Mouse (Mus musculus) midbrain, embryonic 14.5 days (tissue): Measurements from ENCODE around the gene B3gnt2. TPM values are rescaled to one million over a fixed set of nuclear protein-coding genes. Genes with fewer than 3 reads are reported as not detected.

Source experiments
- ATAC-seq: fragments of 200-750 bp; cut with Nextera tagmentation; 2 replicates; pipeline ENCODE4 v1.8.0; 2017; ENCODE audit warnings: moderate number of reproducible peaks, moderate library complexity; ENCODE audit not compliant: low FRiP score, low TSS enrichment
- DNase-seq: peaks from one replicate; pipeline ENCODE4 v3.0.0-alpha.2; 2015
- H3K27ac ChIP-seq: fragments of 300-500 bp; sonication (generic); replicated peaks from 2 replicates; pipeline ENCODE4 v1.5.1; 2014; ENCODE audit warnings: mild to moderate bottlenecking, low read depth, low read length, moderate library complexity
- H3K27me3 ChIP-seq: fragments of 300-500 bp; sonication (generic); 2 replicates; pipeline ENCODE4 v1.6.1; 2014; ENCODE audit warnings: low read length, control low read depth, mixed read lengths; ENCODE audit not compliant: control insufficient read depth, insufficient read depth
- H3K36me3 ChIP-seq: fragments of 300-500 bp; sonication (generic); 2 replicates; pipeline ENCODE4 v1.6.1; 2014; ENCODE audit warnings: low read length, control low read depth; ENCODE audit not compliant: control insufficient read depth, insufficient read depth
- H3K4me1 ChIP-seq: fragments of 300-500 bp; sonication (generic); 2 replicates; pipeline ENCODE4 v1.6.1; 2014; ENCODE audit warnings: mild to moderate bottlenecking, antibody characterized with exemption, low read length, control low read depth; ENCODE audit not compliant: control insufficient read depth, insufficient read depth
- H3K4me2 ChIP-seq: fragments of 300-500 bp; sonication (generic); 2 replicates; pipeline ENCODE4 v1.6.1; 2014; ENCODE audit warnings: mild to moderate bottlenecking, low read length, moderate library complexity
- H3K4me3 ChIP-seq: fragments of 300-500 bp; sonication (generic); replicated peaks from 2 replicates; pipeline ENCODE4 v1.5.1; 2014; ENCODE audit warnings: low read depth, low read length
- H3K9ac ChIP-seq: fragments of 300-500 bp; sonication (generic); replicated peaks from 2 replicates; pipeline ENCODE4 v1.6.1; 2014; ENCODE audit warnings: mild to moderate bottlenecking, low read length, moderate library complexity
- H3K9me3 ChIP-seq: fragments of 300-500 bp; sonication (generic); 2 replicates; pipeline ENCODE4 v1.6.1; 2016; ENCODE audit warnings: low read length, control low read depth, mixed read lengths; ENCODE audit not compliant: control insufficient read depth
- WGBS: fragments of 180-500 bp; shearing (Covaris S2); extraction: QIAGEN DNeasy Blood & Tissue Kit; methylation state at CpG from one replicate; pipeline ENCODE4 v1.1.7; 2014; 5-methylcytosine and 5-hydroxymethylcytosine counted together
- polyA plus RNA-seq: library from polyadenylated mRNA; unstranded; fragments of >200 nt; fragmentation: Nextera tagmentation; extraction: Ambion mirVana; gene quantifications from 2 replicates; pipeline ENCODE4 v1.2.1, GENCODE M21; 2014

B3gnt2 gene
- polyA plus RNA-seq, 1 experiment from 2014 or later = 2.6 TPM

DNA sequence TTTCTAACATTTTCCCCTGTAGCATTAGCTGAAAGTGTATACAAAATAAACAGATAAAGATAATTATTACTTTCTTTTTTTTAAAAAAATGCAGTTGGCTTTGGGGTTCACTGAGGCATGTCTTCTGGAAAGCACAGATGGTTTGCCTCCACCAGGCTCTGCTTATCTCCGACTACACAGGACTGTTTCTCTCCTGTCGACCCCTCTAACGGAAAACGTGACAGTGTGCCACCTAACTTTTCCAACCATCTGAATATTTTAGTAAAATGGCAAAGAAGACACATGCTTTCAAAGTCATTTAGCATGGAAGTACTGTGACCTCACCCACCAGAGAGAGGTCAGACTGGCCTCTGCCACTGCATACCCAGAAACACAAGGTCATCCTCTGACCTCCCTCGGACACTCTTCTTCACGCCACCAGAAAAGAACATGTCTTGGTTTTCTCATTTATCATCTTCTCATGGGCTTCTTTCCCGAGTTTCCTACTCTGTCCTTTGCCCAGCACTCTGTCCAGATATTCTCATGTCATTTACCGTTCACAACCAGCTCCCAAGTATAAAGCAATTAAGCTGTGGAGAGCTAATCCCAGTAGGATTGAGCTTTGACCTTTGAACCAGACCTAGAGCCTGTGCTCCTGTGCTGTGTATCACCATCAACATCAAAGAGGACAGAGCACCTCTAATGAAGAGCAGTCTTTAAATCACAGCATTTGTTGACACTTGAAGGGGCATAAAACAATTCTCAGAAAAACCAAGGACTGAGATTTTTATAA lies 13.6 kb downstream of the B3gnt2 start:
- H3K27me3 ChIP-seq = no peaks in the 10 kb centered on the region

DNA sequence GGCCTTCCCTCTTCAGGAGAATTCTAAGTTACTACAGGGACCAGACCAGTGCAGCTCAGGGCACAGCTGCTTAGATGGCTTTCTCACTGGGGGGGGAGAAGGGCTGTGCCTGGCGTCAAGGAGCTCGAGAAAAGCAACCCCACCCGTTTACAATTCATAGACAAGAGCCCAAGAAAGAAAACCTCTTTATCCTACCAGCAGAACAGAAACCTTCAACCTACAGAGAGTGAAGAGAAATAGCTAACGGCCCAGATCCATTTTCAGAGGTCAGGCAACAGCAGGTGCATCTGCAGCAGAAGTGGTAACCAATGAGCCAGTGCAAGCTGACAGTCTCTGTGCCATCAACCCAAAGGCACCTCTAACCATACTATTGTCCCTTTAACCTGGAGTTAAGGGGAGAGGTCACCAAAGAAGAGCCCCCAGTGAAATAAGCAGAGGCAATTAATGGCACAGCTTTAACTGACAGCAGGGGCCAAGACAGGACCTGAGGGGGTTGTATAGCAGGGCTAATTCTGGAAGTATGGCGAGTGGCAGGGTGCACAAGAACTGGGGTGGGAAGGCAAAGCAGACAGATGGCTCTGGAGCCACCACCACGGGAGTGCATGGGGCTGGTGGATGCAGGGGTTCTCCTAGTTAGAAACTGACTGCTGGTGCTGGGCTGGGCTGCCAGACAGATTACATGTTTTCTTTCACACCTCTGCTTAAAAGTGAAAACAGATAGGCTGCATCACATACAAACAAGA lies 14.5 kb downstream of the B3gnt2 start:
- no peak for ATAC-seq
- 57% methylated on average over 6 of the region's 6 CpGs for WGBS

More for the DNA sequence above, 13.6 kb downstream of the B3gnt2 start:
- no peaks in the 10 kb centered on the region for H3K36me3 ChIP-seq
- no peak for DNase-seq
- H3K9ac ChIP-seq = no peak overlapping the region
- no peak overlapping the region for H3K4me2 ChIP-seq
- H3K27ac ChIP-seq = no peak overlapping the region
- no peak overlapping the region for H3K4me3 ChIP-seq
- 68% methylated on average over 8 of the region's 8 CpGs for WGBS
- no peak for ATAC-seq
- H3K9me3 ChIP-seq = no peaks in the 10 kb centered on the region
- no peaks in the 10 kb centered on the region for H3K4me1 ChIP-seq

DNA sequence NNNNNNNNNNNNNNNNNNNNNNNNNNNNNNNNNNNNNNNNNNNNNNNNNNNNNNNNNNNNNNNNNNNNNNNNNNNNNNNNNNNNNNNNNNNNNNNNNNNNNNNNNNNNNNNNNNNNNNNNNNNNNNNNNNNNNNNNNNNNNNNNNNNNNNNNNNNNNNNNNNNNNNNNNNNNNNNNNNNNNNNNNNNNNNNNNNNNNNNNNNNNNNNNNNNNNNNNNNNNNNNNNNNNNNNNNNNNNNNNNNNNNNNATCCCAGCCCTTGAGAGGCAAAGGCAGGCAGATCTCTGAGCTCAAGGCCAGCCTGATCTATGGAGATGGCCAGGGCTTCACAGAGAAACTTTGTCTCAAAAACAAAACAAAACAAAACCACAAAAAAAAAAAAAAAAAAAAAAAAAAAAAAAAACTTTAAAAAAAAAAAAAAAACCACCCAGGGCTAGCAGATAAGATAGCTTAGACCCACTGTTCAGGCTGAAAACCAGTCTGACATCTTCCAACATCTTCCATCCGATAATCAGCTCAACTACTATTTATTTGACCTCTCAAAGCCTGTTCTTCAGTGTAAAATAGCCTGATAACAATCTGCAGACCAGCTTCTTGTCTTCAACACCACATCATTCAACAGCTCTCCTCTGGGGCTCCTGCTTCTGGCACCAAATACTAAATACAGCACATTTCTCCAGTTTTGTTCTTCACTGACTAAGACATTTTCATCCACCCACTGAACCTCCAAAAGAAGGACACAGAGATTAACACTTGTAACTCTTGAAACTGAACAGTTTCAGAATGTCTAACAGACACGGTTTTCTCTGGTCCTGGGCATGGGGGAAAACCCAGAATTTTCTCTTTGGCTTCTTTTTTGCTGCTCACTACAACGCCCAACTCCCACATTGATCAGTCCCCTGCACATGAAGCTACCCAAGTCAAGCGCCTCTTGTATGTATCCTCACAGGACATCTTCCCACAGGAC lies 15.7 kb downstream of the B3gnt2 start:
- no peak overlapping the region for H3K4me3 ChIP-seq
- no peaks in the 10 kb centered on the region for H3K4me1 ChIP-seq
- H3K9ac ChIP-seq = no peak overlapping the region
- no peaks in the 10 kb centered on the region for H3K9me3 ChIP-seq
- ATAC-seq = no peak
- H3K36me3 ChIP-seq = no peaks in the 10 kb centered on the region
- WGBS = 85% methylated on average over 4 of the region's 4 CpGs
- DNase-seq = no peak
- H3K27me3 ChIP-seq = no peaks in the 10 kb centered on the region
- H3K27ac ChIP-seq = no peak overlapping the region
- no peak overlapping the region for H3K4me2 ChIP-seq

More for the DNA sequence above, 14.5 kb downstream of the B3gnt2 start:
- no peak overlapping the region for H3K4me2 ChIP-seq
- no peaks in the 10 kb centered on the region for H3K27me3 ChIP-seq
- no peak overlapping the region for H3K27ac ChIP-seq
- H3K4me3 ChIP-seq = no peak overlapping the region
- no peaks in the 10 kb centered on the region for H3K9me3 ChIP-seq
- H3K4me1 ChIP-seq = no peaks in the 10 kb centered on the region
- H3K36me3 ChIP-seq = no peaks in the 10 kb centered on the region
- no peak overlapping the region for H3K9ac ChIP-seq
- no peak for DNase-seq

DNA sequence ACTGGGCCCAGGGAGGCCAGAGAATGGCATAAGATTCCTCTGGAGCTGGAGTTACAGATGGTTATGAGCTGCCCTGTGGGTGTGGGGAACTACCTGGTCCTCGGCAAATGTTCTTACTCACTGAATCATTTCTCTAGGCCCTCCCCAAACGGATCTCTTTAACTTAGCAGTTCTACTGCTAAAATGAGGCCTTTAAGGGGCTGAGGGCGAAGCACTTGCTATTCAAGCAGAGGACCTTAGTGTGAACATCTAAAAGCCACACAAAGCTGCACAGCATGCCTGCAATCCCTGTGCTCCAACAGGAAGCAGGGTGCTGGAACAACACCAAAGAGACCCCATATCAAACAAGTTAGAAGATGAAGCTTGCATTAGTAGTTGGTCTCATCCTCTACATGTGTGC lies 21.3 kb downstream of the B3gnt2 start:
- ATAC-seq (no peak), DNase-seq (no peak)
- Histone ChIP-seq H3K27ac (no peak overlapping the region), H3K4me1 (no peaks in the 10 kb centered on the region), H3K4me2 (no peak overlapping the region), H3K36me3 (no peaks in the 10 kb centered on the region), H3K9me3 (no peaks in the 10 kb centered on the region), H3K4me3 (no peak overlapping the region), H3K27me3 (no peaks in the 10 kb centered on the region), H3K9ac (no peak overlapping the region)
- WGBS = 67% methylated on average over 3 of the region's 3 CpGs

DNA sequence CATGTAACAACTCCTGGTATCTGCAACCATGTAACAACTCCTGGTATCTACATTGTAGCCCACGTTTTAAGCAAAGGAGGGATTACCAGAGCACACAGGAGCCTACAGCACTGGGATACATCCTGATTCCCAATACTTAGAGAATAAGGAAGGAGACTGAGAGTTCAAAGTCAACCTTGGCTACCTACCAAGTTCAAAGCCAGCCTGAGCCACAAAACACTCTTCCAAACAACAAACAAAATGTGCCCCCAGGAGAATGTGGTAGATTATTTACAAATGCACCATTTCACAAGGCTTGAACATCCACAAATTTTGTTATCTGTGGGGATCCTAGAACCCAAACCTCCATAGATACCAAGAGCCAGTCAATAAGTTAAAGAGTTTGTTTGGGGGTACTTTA lies 22.4 kb downstream of the B3gnt2 start:
- Histone ChIP-seq H3K9me3 (no peaks in the 10 kb centered on the region), H3K4me1 (no peaks in the 10 kb centered on the region), H3K9ac (no peak overlapping the region), H3K4me3 (no peak overlapping the region), H3K36me3 (no peaks in the 10 kb centered on the region), H3K27ac (no peak overlapping the region), H3K27me3 (no peaks in the 10 kb centered on the region), H3K4me2 (no peak overlapping the region)
- 64% methylated on average over 1 of the region's 1 CpGs for WGBS
- ATAC-seq (no peak), DNase-seq (no peak)

DNA sequence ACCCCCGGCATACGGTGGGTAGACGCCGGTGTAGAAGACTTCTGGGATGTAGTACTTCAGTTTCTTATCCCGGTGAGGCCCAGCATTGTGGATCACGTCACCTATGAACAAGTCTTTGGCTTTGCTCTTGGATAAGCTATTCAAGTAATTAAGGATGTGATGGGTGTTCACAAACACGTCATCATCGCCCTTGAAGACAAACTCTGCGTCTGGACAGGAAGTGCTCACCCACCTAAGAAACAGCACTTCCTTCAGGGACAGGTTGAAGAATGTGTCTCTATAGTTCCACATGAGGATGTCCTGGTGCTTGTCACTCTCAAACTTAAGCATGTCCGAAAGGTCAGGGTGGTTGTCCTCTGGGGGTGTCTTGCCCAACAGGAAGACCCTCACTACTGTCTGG lies 24.5 kb downstream of the B3gnt2 start:
- DNase-seq = no peak
- Histone ChIP-seq H3K27me3 (no peaks in the 10 kb centered on the region), H3K4me2 (no peak overlapping the region), H3K9ac (no peak overlapping the region), H3K36me3 (no peaks in the 10 kb centered on the region), H3K4me3 (no peak overlapping the region), H3K9me3 (no peaks in the 10 kb centered on the region), H3K4me1 (no peaks in the 10 kb centered on the region), H3K27ac (no peak overlapping the region)
- no peak for ATAC-seq
- 94% methylated on average over 10 of the region's 10 CpGs for WGBS

DNA sequence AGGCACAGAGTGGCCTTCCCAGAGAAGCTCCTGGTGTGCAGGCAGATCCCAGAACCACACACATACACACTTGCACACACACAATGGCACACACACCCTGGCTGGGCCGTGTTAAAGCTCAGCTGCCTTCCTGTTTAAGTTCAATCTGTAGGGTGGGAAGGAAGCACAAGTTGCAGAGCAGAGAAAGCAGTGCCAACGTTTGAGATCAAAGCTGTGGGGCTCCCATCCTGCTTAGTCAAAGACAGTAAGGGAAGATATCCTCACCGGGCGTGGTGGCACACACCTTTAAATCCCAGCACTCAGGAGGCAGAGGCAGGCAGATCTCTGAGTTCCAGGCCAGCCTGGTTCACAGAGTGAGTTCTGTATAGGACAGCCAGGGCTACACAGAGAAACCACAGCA lies 28.2 kb downstream of the B3gnt2 start:
- Histone ChIP-seq H3K4me1 (no peaks in the 10 kb centered on the region), H3K27me3 (no peaks in the 10 kb centered on the region), H3K36me3 (no peaks in the 10 kb centered on the region), H3K9ac (no peak overlapping the region), H3K4me3 (no peak overlapping the region), H3K4me2 (no peak overlapping the region), H3K9me3 (no peaks in the 10 kb centered on the region), H3K27ac (no peak overlapping the region)
- no peak for ATAC-seq
- WGBS = 94% methylated on average over 4 of the region's 4 CpGs
- DNase-seq = no peak

DNA sequence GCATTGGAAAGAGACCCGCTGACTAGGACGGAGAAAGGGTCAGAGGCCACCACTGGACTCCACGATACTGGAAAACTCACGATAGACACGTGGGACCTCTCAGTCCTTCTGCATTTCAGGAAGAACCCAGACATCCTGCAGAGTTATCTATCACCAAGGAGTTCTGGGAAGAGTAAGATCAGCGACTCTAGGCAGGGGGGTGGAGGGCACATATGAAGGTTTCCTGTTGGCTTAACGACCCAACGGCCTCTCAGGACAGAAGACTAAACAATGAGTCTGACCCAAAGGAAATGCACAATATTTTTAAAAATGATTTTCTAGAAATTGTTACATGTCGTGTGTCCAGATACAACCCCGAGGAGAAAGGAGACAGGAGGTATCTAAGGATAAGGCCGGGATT lies 28.8 kb downstream of the B3gnt2 start:
- WGBS = 95% methylated on average over 11 of the region's 11 CpGs

More for the DNA sequence above, 28.8 kb downstream of the B3gnt2 start:
- DNase-seq = no peak
- Histone ChIP-seq H3K9ac (no peak overlapping the region), H3K4me2 (no peak overlapping the region), H3K27me3 (no peaks in the 10 kb centered on the region), H3K27ac (no peak overlapping the region), H3K4me1 (no peaks in the 10 kb centered on the region), H3K36me3 (no peaks in the 10 kb centered on the region), H3K9me3 (no peaks in the 10 kb centered on the region), H3K4me3 (no peak overlapping the region)
- ATAC-seq = no peak
